Mouse (Mus musculus): Measurements from ENCODE around the gene Cfap73.

- no peak for TF ChIP-seq TAL1 (IDR thresholded peaks at IDR 0.05; ENCODE audit: low read length)
- no peak for TF ChIP-seq GATA1 (IDR thresholded peaks at IDR 0.05; ENCODE audit: low read length)
These were observed 5.4 kb downstream of the Cfap73 start for GRCm38 (mm10) chr5:120628624-120629023.
